Mouse (Mus musculus) cerebellum, adult 18-20 months (tissue): ENCODE measurements at regions not wholly inside any gene's neighbourhood (a gene's known extent, or its start where the extent isn't known, plus 50 kb on each side); places are given as distances from the start of the nearest gene placed in this dataset.

Experiments
- DNase-seq, 2 experiments: peaks; one replicate each; pipeline ENCODE4 v3.0.0; 2021

GRCm38 (mm10) chr9:47909051-47909450 lies 252.8 kb upstream of the Nxpe4 start:
- DNase-seq, result no peak

- no peak for DNase-seq
Measured at GRCm38 (mm10) chr9:47910501-47910906, 251.3 kb upstream of the Nxpe4 start.

- DNase-seq, result no peak
Measured at GRCm38 (mm10) chr9:47912823-47913222, 249.0 kb upstream of the Nxpe4 start.

- DNase-seq, result no peak
Measured at GRCm38 (mm10) chr9:47935299-47935698, 226.5 kb upstream of the Nxpe4 start.

DNA sequence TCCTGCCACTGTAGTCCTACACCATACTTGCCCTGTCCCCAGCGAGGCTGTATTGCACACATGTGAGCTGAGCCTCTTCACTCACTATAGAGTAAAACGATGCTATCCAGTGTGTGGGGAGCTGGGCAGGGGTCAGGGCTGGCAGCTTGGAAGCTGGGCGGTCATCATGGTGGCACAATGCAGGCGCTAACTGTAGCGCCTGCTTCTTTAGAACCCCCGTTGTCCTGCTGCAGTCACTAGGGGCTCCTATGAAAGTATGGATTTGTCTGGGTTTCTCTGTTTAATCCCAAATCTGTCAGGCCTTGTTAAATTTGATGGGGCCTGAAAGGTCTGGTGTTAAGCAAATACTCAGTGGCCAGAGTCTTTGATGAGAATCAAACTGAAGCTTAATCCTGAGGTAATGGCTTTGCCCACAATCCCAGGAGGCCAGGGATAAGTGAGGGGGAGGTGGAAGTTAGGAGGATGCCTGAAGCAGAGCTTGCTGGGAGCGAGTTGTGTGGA lies 225.8 kb upstream of the Nxpe4 start:
- DNase-seq, result no peak

DNA sequence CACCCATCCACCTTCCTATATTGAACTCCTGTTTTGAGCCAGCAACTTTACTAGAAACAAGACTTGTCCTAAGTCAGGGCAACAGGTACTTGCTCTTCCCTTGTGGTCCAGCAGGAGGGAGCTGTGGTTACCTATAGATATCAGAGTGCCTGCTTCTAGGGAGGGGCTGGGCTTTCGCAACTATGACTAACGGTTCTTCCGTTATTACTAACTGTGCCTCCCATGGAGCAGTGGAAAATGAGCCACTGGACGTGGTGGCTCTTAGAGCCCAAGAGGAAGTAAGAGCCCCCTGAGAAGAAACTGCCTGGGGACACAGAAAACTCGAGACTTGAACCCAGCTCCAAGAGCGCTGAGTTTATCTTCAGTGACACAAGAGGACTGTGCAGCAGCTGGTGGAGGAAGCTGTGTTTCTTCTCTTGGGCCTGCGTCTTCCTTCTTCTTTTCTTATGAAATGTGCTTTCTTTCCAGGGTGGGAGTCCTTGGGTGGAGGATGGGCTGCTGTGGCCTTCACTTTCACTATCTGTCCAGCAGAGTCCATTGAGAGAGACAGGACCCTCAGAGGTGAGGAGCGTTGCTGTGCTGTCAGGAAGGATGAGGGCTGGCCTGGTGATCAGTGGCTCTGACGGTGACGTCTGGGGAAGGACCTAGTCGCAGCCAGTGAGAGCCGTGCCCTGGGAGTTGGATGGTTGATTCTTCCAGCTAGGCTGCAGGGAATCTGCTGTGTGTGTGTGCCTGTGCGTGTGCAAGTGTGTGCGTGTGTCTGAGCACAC lies 222.7 kb upstream of the Nxpe4 start:
- DNase-seq, result no peak

DNA sequence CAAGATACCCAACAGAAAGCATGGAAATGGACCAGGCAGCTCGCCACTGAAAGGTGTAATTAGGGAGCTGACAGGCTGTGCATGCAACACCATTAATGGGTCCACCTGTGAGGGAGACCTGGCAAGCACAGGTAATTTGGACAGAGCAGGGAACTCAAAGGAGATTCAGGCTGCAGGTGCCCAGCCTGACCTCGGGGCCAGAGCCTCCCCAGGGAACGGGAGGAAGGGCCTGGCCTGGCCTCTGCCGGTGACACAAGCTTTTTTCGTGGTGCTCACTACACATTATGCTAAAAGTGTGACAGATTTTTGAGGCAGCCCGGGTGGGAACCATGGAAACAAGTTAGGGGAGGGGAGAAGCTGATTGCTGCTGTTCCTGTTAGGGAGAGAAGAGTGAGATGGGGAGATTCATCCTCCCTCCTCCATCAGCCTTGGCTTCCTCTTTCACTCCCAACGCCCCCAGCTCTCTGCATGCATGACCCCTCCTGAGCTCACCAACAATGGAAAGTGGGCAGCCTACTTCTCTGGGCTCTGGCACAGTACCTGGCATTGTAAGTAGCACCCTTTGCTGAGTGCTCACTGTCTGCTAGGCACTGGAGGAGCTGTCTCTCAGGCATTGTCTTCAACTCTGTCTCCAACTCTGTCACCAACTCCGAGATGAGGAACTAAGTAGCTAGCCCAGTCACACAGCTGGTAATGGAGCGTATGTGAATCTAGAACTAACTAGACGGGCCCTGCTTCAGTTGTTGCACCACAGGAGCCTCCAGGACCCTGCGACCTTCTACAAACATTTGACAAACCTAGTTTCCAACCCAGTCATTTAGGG lies 218.9 kb upstream of the Nxpe4 start:
- no peak for DNase-seq

GRCm38 (mm10) chr9:47946226-47946625 lies 215.6 kb upstream of the Nxpe4 start:
- DNase-seq, result no peak

DNA sequence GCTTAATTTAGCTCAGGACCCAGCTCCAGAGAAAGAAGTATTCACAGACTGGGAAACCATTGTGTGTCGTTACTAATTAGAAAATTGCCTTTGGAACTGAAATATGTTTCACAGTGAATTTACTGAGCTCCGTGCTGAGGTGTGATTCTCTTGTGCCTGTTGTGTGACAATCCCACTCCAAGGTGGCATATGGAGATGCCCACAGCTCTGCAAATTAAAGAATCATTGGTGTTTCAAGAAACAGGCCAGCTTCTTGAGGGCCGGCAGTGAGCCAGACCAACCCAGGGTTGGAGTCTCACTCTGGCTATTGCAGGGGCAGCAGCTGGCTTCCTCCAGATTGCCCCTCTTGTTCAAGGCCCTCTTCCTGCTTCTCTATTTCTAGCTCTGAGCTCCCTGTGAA lies 203.9 kb upstream of the Nxpe4 start:
- DNase-seq, result no peak

GRCm38 (mm10) chr9:47958861-47959260 lies 203.0 kb upstream of the Nxpe4 start:
- no peak for DNase-seq

DNA sequence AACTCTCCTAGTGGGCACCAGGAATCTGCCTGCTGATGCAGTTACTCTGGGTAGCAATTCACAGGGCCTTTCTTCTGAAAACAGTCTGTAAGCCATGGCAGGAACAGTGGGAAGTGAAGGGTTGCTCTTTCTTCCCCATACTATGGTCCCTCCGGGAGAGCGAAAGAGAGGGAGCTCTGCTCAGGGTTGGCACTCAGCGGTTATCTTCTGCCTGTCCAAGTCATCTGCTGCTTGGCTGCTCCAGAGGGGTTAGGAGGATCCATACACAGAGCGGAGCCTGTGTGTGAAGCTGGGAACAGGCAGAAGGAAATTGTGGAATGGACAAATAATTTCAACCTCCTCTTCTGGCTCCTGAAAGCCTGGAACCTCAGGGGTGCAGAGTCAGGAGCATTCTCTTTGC lies 200.6 kb upstream of the Nxpe4 start:
- no peak for DNase-seq

- DNase-seq, result no peak
Measured at GRCm38 (mm10) chr9:47962161-47962560, 199.7 kb upstream of the Nxpe4 start.

- no peak for DNase-seq
Measured at GRCm38 (mm10) chr9:47962589-47962988, 199.2 kb upstream of the Nxpe4 start.

DNA sequence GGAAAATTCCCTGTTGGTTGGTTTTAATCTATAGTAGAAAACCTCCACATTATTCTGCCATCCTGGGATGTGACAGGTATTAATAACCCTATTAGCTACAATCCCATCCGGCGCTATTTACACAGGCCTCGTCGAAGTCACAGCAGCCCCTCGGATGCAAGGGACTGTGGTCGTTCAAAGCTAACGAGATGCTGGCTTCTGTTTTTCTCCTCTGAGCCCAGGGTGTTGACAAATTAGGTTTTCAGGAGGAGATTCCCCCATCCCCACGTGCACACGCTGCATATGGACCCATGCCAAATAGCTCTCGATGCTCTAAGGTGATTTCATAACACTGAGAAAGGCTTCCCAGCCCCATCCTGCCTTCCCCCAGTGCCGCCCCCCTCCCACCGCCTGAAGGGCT lies 188.7 kb upstream of the Nxpe4 start:
- no peak for DNase-seq

- no peak for DNase-seq
Measured at GRCm38 (mm10) chr9:47985356-47986111, 176.3 kb upstream of the Nxpe4 start.

DNA sequence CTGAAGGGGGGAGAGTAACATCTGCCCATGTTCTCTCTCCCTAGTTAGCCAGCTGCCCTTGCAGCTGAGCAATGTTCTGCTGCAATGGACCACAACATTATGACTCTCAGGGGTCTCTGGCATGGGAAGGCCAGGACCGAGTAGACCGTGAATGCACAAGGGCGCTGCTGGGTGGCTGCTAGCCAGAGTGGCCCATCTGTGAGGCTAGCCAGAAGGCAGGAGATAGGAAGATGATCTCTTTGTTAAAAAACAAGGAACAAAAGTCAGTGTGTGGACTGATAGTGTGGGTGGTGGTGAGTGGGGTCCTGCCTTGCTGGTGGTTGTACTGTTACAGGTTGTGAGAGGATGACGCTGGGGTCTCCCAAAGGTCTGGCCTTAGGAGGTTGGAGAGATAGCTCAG lies 174.6 kb upstream of the Nxpe4 start:
- no peak for DNase-seq

DNA sequence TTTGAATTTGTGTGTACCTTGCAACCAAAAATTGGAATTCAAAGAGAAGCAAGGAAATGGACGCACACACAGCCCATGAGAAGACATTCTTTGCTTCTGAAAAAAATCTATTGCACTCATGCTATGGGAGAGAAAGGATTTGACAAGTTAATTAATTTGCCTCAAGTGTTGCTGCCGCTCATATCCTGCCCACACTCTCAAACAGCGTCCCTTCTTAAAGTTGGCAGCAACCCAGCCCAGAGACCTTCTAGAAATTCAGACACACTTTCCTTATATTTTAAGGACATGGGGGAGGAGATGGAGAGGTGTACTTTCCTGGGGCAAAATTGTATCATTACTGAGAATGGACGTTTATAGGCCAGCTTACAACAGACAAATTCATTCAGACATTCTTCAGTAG lies 167.2 kb upstream of the Nxpe4 start:
- DNase-seq, result no peak

- DNase-seq, result no peak
Measured at GRCm38 (mm10) chr9:47999632-48000031, 162.2 kb upstream of the Nxpe4 start.

DNA sequence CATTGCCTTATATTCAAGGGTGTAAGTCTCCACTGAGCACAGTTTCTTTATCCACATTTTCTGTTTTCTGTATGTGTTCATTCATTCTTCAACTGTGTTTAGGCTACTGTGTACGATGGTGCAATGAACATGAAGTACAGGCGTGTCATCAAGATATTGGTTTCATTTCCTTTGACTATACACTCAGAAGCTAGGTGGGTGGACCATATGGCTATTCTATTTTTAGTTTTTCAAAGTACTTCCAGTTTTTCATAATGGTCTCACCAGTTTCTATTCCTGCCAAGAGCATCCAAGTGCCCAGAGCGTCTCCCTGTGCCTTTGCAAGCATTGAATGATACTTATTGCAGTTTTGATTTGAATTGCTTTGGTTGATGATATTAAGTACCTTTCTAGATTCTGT lies 132.8 kb upstream of the Nxpe4 start:
- peak in 1 of 2 experiments; percentile 6 for DNase-seq

GRCm38 (mm10) chr9:48030839-48031238 lies 131.0 kb upstream of the Nxpe4 start:
- DNase-seq, result no peak

GRCm38 (mm10) chr9:48035959-48036358 lies 125.9 kb upstream of the Nxpe4 start:
- DNase-seq, result no peak

GRCm38 (mm10) chr9:48044826-48045225 lies 117.0 kb upstream of the Nxpe4 start:
- no peak for DNase-seq

DNA sequence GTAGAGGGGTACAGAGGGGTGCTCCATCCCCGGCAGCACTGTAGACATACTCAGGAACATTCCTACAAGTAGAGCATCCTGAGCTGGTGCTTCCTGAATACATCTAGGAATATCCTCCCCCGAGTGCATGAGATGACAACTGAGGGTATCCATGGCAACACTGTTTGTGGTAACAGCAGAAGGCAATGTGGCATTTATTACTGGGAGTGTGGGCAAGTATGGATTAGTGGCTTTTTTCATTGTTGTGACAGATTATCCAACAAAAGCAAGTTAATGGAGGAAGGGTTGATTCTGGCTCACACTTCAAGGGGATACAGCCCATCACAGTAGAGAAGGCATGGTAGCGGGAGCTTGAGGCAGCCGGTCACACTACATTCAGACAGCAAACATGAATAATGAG lies 114.0 kb upstream of the Nxpe4 start:
- no peak for DNase-seq
